9 mouse cellular contexts compared by ENCODE assay signal in genomic region chr7:82688736-82689135, GRCm38 (mm10). TPM values are rescaled to one million over a fixed set of nuclear protein-coding genes. Genes with fewer than 3 reads are reported as not detected.
DNase-seq lines count a peak whose midpoint lies in the region; ATAC-seq and TF ChIP-seq lines count a peak whose summit lies in the region.
"Had no signal": no experiment of that assay in that cellular context is flagged by ENCODE, and none has a peak within 500 bp of the region (broad histone marks: within the 10 kb centered on the region; RNA-seq: fewer than 3 reads in every experiment).

No protein-coding gene starts in this region.

- TF ChIP-seq POLR2A in kidney, adult 2 months (IDR thresholded peaks at IDR 0.05; ENCODE audit: low read depth, low read length) = no peak
- TF ChIP-seq POLR2A in cerebellum, adult 2 months (IDR thresholded peaks at IDR 0.05; ENCODE audit: borderline replicate concordance, insufficient read depth, low read length) = no peak

- no peak for TF ChIP-seq CTCF in kidney, adult 2 months (conservative IDR thresholded peaks at IDR 0.05; ENCODE audit: insufficient read depth, insufficient read length, low read depth, low read length)
- no peak for TF ChIP-seq CTCF in lung, postnatal 0 days (IDR thresholded peaks at IDR 0.05)
- no peak for TF ChIP-seq CTCF in cerebellum, adult 2 months (IDR thresholded peaks at IDR 0.05; ENCODE audit: borderline replicate concordance, insufficient read depth, low read depth, low read length)

- H3K36me3 ChIP-seq in kidney, adult 2 months (ENCODE audit: control insufficient read depth, insufficient read depth, low read length) = 0 out of 2 replicates have a peak, but pooled peaks cover 1% of the 10 kb centered on the region
- peaks cover 24% of the 10 kb centered on the region for H3K36me3 ChIP-seq in kidney, embryonic 16.5 days (ENCODE audit: insufficient read depth, low read length)
- H3K36me3 ChIP-seq in lung, postnatal 0 days (ENCODE audit: insufficient read depth, low read length) = peaks cover 9% of the 10 kb centered on the region; the same call in 1 of the 2 replicates

- H3K4me3 ChIP-seq in kidney, adult 2 months (ENCODE audit: insufficient read depth, low read depth, low read length) = no peak overlapping the region
- no peak overlapping the region for H3K4me3 ChIP-seq in kidney, embryonic 16.5 days (ENCODE audit: low read length)
- no peak overlapping the region for H3K4me3 ChIP-seq in lung, postnatal 0 days (ENCODE audit: low read depth, low read length)
- no peak overlapping the region for H3K4me3 ChIP-seq in cerebellum, adult 2 months (replicated peaks; ENCODE audit: insufficient read depth, low read depth, low read length)
- H3K4me3 ChIP-seq: neural tube, embryonic 13.5 days had no signal

- H3K4me2 ChIP-seq in kidney, embryonic 16.5 days (replicated peaks; ENCODE audit: low read depth, low read length) = no peak overlapping the region
- no peak overlapping the region for H3K4me2 ChIP-seq in lung, postnatal 0 days (replicated peaks; ENCODE audit: low read depth, low read length)
- H3K4me2 ChIP-seq: neural tube, embryonic 13.5 days had no signal

- no peak for TF ChIP-seq EP300 in lung, postnatal 0 days (IDR thresholded peaks at IDR 0.05)

- H3K4me1 ChIP-seq in kidney, adult 2 months (ENCODE audit: control insufficient read depth, insufficient read depth, low read length) = no peaks in the 10 kb centered on the region
- H3K4me1 ChIP-seq in kidney, embryonic 16.5 days (ENCODE audit: insufficient read depth, low read length) = no peaks in the 10 kb centered on the region
- H3K4me1 ChIP-seq in lung, postnatal 0 days (ENCODE audit: insufficient read depth, low read depth, low read length) = no peaks in the 10 kb centered on the region
- H3K4me1 ChIP-seq in cerebellum, adult 2 months (ENCODE audit: control insufficient read depth, insufficient read depth, low read length) = no peaks in the 10 kb centered on the region
- H3K4me1 ChIP-seq: neural tube, embryonic 13.5 days had no signal

- ATAC-seq in kidney, embryonic 16.5 days (ENCODE audit: low FRiP score, low TSS enrichment) = peak; percentile 67; the same call in 1 of the 2 replicates
- peak; percentile 92 for ATAC-seq in lung, postnatal 0 days

- peak; percentile 27 for DNase-seq in kidney, adult 2 months
- no peak for DNase-seq in kidney, adult 11 months
- DNase-seq in R1 (ENCODE audit: low read depth, low spot score) = peak; percentile 23
- DNase-seq in fat pad, adult 2 months (ENCODE audit: extremely low read depth, low read depth, low spot score) = peak; percentile 61
- DNase-seq in lung, postnatal 0 days (ENCODE audit: low spot score) = peak; percentile 93
- DNase-seq in cerebellum, adult 2 months = no peak
- DNase-seq in frontal cortex, postnatal 25 days (ENCODE audit: low spot score in 2 of 2) = no peak

- no peak overlapping the region for H3K9ac ChIP-seq in kidney, embryonic 16.5 days (replicated peaks; ENCODE audit: low read length)
- no peak overlapping the region for H3K9ac ChIP-seq in lung, postnatal 0 days (replicated peaks; ENCODE audit: low read depth)
- H3K9ac ChIP-seq: neural tube, embryonic 13.5 days had no signal

- no peaks in the 10 kb centered on the region for H3K27me3 ChIP-seq in kidney, adult 2 months (replicated peaks; ENCODE audit: control insufficient read depth, insufficient read depth, low read length)
- H3K27me3 ChIP-seq in kidney, embryonic 16.5 days (ENCODE audit: insufficient read depth, low read length) = no peaks in the 10 kb centered on the region
- H3K27me3 ChIP-seq in lung, postnatal 0 days (replicated peaks; ENCODE audit: insufficient read depth, low read length) = no peaks in the 10 kb centered on the region
- no peaks in the 10 kb centered on the region for H3K27me3 ChIP-seq in cerebellum, adult 2 months (ENCODE audit: control insufficient read depth, insufficient read depth, low read length)
- H3K27me3 ChIP-seq: neural tube, embryonic 13.5 days had no signal

- H3K9me3 ChIP-seq in kidney, embryonic 16.5 days (ENCODE audit: low read length) = no peaks in the 10 kb centered on the region
- H3K9me3 ChIP-seq in lung, postnatal 0 days (ENCODE audit: low read length) = no peaks in the 10 kb centered on the region
- H3K9me3 ChIP-seq: neural tube, embryonic 13.5 days had no signal

- 56% methylated on average over 3 of the region's 3 CpGs for WGBS in kidney, adult 2 months
- WGBS in kidney, embryonic 16.5 days = 42% methylated on average over 3 of the region's 3 CpGs
- 22% methylated on average over 3 of the region's 3 CpGs for WGBS in lung, postnatal 0 days
- 71% methylated on average over 3 of the region's 3 CpGs for WGBS in cerebellum, adult 2 months

- no peak overlapping the region for H3K27ac ChIP-seq in kidney, adult 2 months (ENCODE audit: insufficient read depth, low read depth, low read length)
- no peak overlapping the region for H3K27ac ChIP-seq in kidney, embryonic 16.5 days (ENCODE audit: low read length)
- no peak overlapping the region for H3K27ac ChIP-seq in lung, postnatal 0 days (ENCODE audit: low read length)
- no peak overlapping the region for H3K27ac ChIP-seq in cerebellum, adult 2 months (ENCODE audit: insufficient read depth, low read length)
- H3K27ac ChIP-seq: neural tube, embryonic 13.5 days had no signal

RNA-seq across cellular contexts. Expression of gene Efl1, which starts 40.3 kb away (rescaled TPM):
- polyA plus RNA-seq in kidney, adult 2 months (2012; rRNA removed) = 4.2 and 5.8 TPM in 2 replicates
- polyA plus RNA-seq in kidney, embryonic 16.5 days (2015; fragmentation: Nextera tagmentation; extraction: Ambion mirVana) = 20.2 and 20.3 TPM in 2 replicates
- 13.9 and 14.3 TPM in 2 replicates for polyA plus RNA-seq in lung, postnatal 0 days (2015; fragmentation: Nextera tagmentation; extraction: Ambion mirVana)
- 8.9 and 9.2 TPM in 2 replicates for polyA plus RNA-seq in cerebellum, adult 2 months (2012; rRNA removed)

RNA-seq across cellular contexts. Expression of gene Saxo2, which starts 40.4 kb away (rescaled TPM):
- 3.8 and 5.0 TPM in 2 replicates for polyA plus RNA-seq in kidney, adult 2 months (2012; rRNA removed)
- polyA plus RNA-seq in kidney, embryonic 16.5 days (2015; fragmentation: Nextera tagmentation; extraction: Ambion mirVana) = 6.8 and 7.4 TPM in 2 replicates
- polyA plus RNA-seq in lung, postnatal 0 days (2015; fragmentation: Nextera tagmentation; extraction: Ambion mirVana) = 15.1 and 17.3 TPM in 2 replicates
- 11.4 and 11.9 TPM in 2 replicates for polyA plus RNA-seq in cerebellum, adult 2 months (2012; rRNA removed)

Comparison
In these comparisons a context has a peak if more than half of its experiments do, and no peak if none do; other contexts are left out.
1. DNase-seq: peak in kidney, adult 2 months (single experiment), R1 (single experiment), fat pad, adult 2 months (single experiment) and lung, postnatal 0 days (single experiment); none in kidney, adult 11 months (single experiment), cerebellum, adult 2 months (0 of 2) and frontal cortex, postnatal 25 days (0 of 2).